Mouse (Mus musculus) heart, embryonic 13.5 days (tissue): ENCODE data around the gene Magi3. TPM values are rescaled to one million over a fixed set of nuclear protein-coding genes. Genes with fewer than 3 reads are reported as not detected.
A peak's percentile ranks its signal among the peaks of the same experiment; 100 is the strongest.

Experiments
- ATAC-seq: fragments of 200-750 bp; cut with Nextera tagmentation; 2 replicates; pipeline ENCODE4 v1.8.0; 2017; ENCODE audit warnings: moderate TSS enrichment; ENCODE audit not compliant: insufficient number of reproducible peaks, low FRiP score, low TSS enrichment; ENCODE audit errors: extremely low read depth
- H3K27ac ChIP-seq: fragments of 300-500 bp; sonication (generic); replicated peaks from 2 replicates; pipeline ENCODE4 v1.5.1; 2015; ENCODE audit warnings: moderate library complexity, mild to moderate bottlenecking, inconsistent platforms
- H3K27me3 ChIP-seq: fragments of 300-500 bp; sonication (generic); replicated peaks from 2 replicates; pipeline ENCODE4 v1.6.1; 2015; ENCODE audit warnings: mild to moderate bottlenecking, inconsistent platforms
- H3K36me3 ChIP-seq: fragments of 300-500 bp; sonication (generic); 2 replicates; pipeline ENCODE4 v1.6.1; 2015; ENCODE audit warnings: mild to moderate bottlenecking, inconsistent platforms
- H3K4me1 ChIP-seq: fragments of 300-500 bp; sonication (generic); 2 replicates; pipeline ENCODE4 v1.6.1; 2015; ENCODE audit warnings: inconsistent platforms
- H3K4me2 ChIP-seq: fragments of 300-500 bp; sonication (generic); 2 replicates; pipeline ENCODE4 v1.6.1; 2015; ENCODE audit warnings: inconsistent platforms, mild to moderate bottlenecking, moderate library complexity
- H3K4me3 ChIP-seq: fragments of 300-500 bp; sonication (generic); 2 replicates; pipeline ENCODE4 v1.5.1; 2015; ENCODE audit warnings: moderate library complexity, mild to moderate bottlenecking, inconsistent platforms
- H3K9ac ChIP-seq: fragments of 300-500 bp; sonication (generic); 2 replicates; pipeline ENCODE4 v1.6.1; 2015; ENCODE audit warnings: inconsistent platforms, mild to moderate bottlenecking, moderate library complexity
- H3K9me3 ChIP-seq: fragments of 300-500 bp; sonication (generic); 2 replicates; pipeline ENCODE4 v1.6.1; 2016; ENCODE audit warnings: inconsistent platforms
- WGBS: fragments of 180-500 bp; shearing (Covaris S2); methylation state at CpG from one replicate; pipeline ENCODE4 v1.1.7; 2015; ENCODE audit warnings: mixed read lengths; 5-methylcytosine and 5-hydroxymethylcytosine counted together
- polyA plus RNA-seq: library from polyadenylated mRNA; unstranded; fragments of >200 nt; fragmentation: Nextera tagmentation; extraction: Ambion mirVana; gene quantifications from 2 replicates; pipeline ENCODE4 v1.2.1, GENCODE M21; 2015

The Magi3 gene
- polyA plus RNA-seq: 7.4 and 7.7 TPM in 2 replicates

DNA sequence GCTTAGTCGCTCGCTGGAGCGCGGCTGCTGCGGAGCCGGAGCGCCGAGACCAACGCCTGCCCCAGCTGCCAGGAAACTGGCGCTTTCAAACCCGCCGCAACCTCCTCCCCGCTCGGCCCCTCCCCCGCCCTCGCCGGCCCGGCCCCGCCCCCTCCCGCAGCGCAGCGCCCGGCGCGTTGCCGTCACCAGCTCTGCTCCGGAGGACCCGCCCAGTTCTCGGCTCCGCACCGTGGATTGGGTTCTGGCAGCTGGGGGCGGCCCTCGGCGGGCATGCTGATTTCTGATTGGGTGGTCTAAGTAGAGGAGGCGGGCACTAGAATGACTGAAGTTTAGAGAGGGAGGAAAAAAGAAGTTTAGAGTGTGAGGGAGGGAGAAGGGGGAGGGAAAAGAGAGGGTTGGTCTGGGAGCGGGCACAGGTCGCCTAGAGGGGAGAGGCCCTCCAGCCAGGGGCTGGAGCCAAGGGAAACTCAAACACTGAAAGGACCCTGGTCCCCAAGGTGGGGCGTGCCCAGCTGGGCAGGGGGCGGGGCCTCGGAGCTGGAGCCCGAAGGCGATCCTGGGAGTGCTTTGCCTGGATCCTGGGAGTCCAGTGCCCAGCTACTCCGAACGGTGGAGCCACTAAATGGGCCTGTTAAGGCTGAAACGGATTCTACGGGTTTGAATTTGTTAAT is at the start of gene Magi3:
Gene Magi3 (minus strand): TSS at position 80 of the 671 bp plus-strand sequence.
- ATAC-seq: peak; percentile 99
- Histone ChIP-seq H3K36me3 (no peaks in the 10 kb centered on the region), H3K4me3 (peak within 1 kb of the TSS; percentile 96), H3K9ac (peak within 1 kb of the TSS; percentile 99), H3K4me2 (peak within 1 kb of the TSS; percentile 85), H3K27me3 (no peaks in the 10 kb centered on the region), H3K27ac (peak within 1 kb of the TSS; percentile 98), H3K9me3 (no peaks in the 10 kb centered on the region), H3K4me1 (peaks cover 34% of the 10 kb centered on the region)
- under 1% methylated on average over 41 of the region's 46 CpGs for WGBS

GRCm38 (mm10) chr3:104264530-104265145 is 44.5 kb upstream of the Magi3 start:
- no peaks in the 10 kb centered on the region for H3K36me3 ChIP-seq
- no peak overlapping the region for H3K4me3 ChIP-seq
- H3K9ac ChIP-seq: no peak overlapping the region
- no peaks in the 10 kb centered on the region for H3K4me1 ChIP-seq
- ATAC-seq: no peak
- H3K4me2 ChIP-seq: no peak overlapping the region
- H3K27ac ChIP-seq: no peak overlapping the region
- 72% methylated on average over 6 of the region's 6 CpGs for WGBS
- H3K27me3 ChIP-seq: no peaks in the 10 kb centered on the region
- no peaks in the 10 kb centered on the region for H3K9me3 ChIP-seq

DNA sequence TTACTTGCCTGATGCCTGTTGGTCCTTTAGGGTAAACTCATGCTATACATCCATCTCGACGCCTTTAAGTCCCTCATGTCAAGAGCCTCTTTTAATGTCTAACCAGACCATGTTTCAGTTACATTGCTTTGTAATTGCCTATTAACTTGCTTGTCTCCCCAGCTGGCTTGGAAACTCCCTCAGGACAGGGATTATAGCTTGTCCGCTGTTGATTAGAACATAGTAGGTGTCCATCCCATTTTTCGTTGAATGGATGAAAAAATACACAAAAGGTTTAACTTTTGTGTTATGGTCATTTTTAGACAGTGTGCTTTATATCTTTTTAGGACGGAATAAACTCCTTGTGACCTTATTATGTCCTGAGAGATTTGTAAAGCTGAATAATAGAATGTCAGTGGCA is 40.0 kb upstream of the Magi3 start:
- Histone ChIP-seq H3K27ac (no peak overlapping the region), H3K4me3 (no peak overlapping the region), H3K4me2 (no peak overlapping the region), H3K9ac (no peak overlapping the region), H3K27me3 (no peaks in the 10 kb centered on the region), H3K9me3 (no peaks in the 10 kb centered on the region), H3K36me3 (no peaks in the 10 kb centered on the region), H3K4me1 (no peaks in the 10 kb centered on the region)
- 86% methylated on average over 5 of the region's 5 CpGs for WGBS
- ATAC-seq: no peak

DNA sequence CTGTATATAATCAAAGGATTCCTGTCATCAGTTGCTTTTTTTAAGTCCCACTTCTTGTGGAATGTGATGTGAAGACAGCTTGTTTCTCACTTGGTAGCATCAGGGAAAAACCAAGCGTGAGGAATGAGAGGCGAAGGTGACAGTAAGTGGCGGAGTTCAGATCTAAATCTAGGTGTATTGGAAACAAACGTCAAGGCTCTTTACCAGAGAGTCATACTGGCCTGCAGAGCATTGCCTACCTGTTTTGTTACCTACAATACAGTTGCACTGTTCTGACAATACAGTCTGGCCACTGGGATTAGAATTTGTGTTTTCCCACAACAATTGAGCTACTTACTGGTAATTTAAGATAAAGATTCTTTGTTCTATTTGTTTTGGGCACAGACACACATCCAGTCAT is 39.0 kb upstream of the Magi3 start:
- Histone ChIP-seq H3K4me2 (no peak overlapping the region), H3K27me3 (no peaks in the 10 kb centered on the region), H3K9ac (no peak overlapping the region), H3K4me3 (no peak overlapping the region), H3K27ac (no peak overlapping the region), H3K36me3 (no peaks in the 10 kb centered on the region), H3K9me3 (no peaks in the 10 kb centered on the region), H3K4me1 (no peaks in the 10 kb centered on the region)
- no peak for ATAC-seq
- 53% methylated on average over 4 of the region's 4 CpGs for WGBS

- Histone ChIP-seq H3K36me3 (no peaks in the 10 kb centered on the region), H3K4me3 (no peak overlapping the region), H3K4me2 (no peak overlapping the region), H3K9ac (no peak overlapping the region), H3K27me3 (no peaks in the 10 kb centered on the region), H3K4me1 (no peaks in the 10 kb centered on the region), H3K27ac (no peak overlapping the region), H3K9me3 (no peaks in the 10 kb centered on the region)
- no peak for ATAC-seq
- 48% methylated on average over 3 of the region's 3 CpGs for WGBS
Measured at GRCm38 (mm10) chr3:104257041-104257440, 36.9 kb upstream of the Magi3 start.

- ATAC-seq: no peak
- H3K4me2 ChIP-seq: no peak overlapping the region
- H3K4me3 ChIP-seq: no peak overlapping the region
- no peaks in the 10 kb centered on the region for H3K4me1 ChIP-seq
- no peaks in the 10 kb centered on the region for H3K27me3 ChIP-seq
- no peak overlapping the region for H3K9ac ChIP-seq
- no peak overlapping the region for H3K27ac ChIP-seq
- WGBS: 47% methylated on average over 3 of the region's 3 CpGs
- no peaks in the 10 kb centered on the region for H3K9me3 ChIP-seq
- H3K36me3 ChIP-seq: no peaks in the 10 kb centered on the region
Measured at GRCm38 (mm10) chr3:104253760-104254159, 33.6 kb upstream of the Magi3 start.

- H3K9ac ChIP-seq: no peak overlapping the region
- H3K4me2 ChIP-seq: no peak overlapping the region
- no peaks in the 10 kb centered on the region for H3K9me3 ChIP-seq
- no peaks in the 10 kb centered on the region for H3K27me3 ChIP-seq
- no peak overlapping the region for H3K27ac ChIP-seq
- no peaks in the 10 kb centered on the region for H3K36me3 ChIP-seq
- WGBS: 55% methylated on average over 4 of the region's 4 CpGs
- no peaks in the 10 kb centered on the region for H3K4me1 ChIP-seq
- ATAC-seq: no peak
- no peak overlapping the region for H3K4me3 ChIP-seq
Measured at GRCm38 (mm10) chr3:104247850-104248249, 27.7 kb upstream of the Magi3 start.

- Histone ChIP-seq H3K4me2 (no peak overlapping the region), H3K36me3 (no peaks in the 10 kb centered on the region), H3K27ac (no peak overlapping the region), H3K27me3 (no peaks in the 10 kb centered on the region), H3K9me3 (no peaks in the 10 kb centered on the region), H3K4me1 (no peaks in the 10 kb centered on the region), H3K4me3 (no peak overlapping the region), H3K9ac (no peak overlapping the region)
- WGBS: 57% methylated on average over 1 of the region's 1 CpGs
- ATAC-seq: no peak
Measured at GRCm38 (mm10) chr3:104247057-104247456, 26.9 kb upstream of the Magi3 start.

- Histone ChIP-seq H3K9ac (no peak overlapping the region), H3K4me2 (no peak overlapping the region), H3K9me3 (no peaks in the 10 kb centered on the region), H3K36me3 (no peaks in the 10 kb centered on the region), H3K4me3 (no peak overlapping the region), H3K27me3 (no peaks in the 10 kb centered on the region), H3K4me1 (no peaks in the 10 kb centered on the region), H3K27ac (no peak overlapping the region)
- WGBS: 82% methylated on average over 8 of the region's 8 CpGs
- no peak for ATAC-seq
Measured at GRCm38 (mm10) chr3:104244373-104244772, 24.2 kb upstream of the Magi3 start.

DNA sequence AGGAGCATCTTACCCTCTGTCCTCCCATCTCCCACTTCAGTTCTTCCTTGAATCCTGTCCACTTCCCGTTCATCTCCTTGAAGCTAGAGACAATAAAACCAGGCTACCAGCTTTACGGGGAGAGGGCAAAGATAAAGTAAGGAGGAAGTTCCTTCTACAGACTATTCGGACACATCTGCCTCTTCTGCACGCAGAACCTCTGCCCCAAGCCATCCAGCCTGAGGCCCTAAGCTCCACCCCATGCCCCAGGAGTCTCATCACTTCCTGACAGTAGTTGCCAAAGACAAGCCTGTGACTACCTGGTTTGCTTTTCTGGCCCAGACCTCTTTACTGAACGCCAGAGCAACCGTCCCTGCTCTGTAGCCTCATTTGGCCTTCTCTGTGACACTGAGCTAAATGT is 23.8 kb upstream of the Magi3 start:
- no peak for ATAC-seq
- no peaks in the 10 kb centered on the region for H3K36me3 ChIP-seq
- no peaks in the 10 kb centered on the region for H3K9me3 ChIP-seq
- H3K27me3 ChIP-seq: no peaks in the 10 kb centered on the region
- H3K4me2 ChIP-seq: no peak overlapping the region
- no peak overlapping the region for H3K27ac ChIP-seq
- no peak overlapping the region for H3K4me3 ChIP-seq
- 73% methylated on average over 6 of the region's 6 CpGs for WGBS
- no peak overlapping the region for H3K9ac ChIP-seq
- H3K4me1 ChIP-seq: no peaks in the 10 kb centered on the region

- Histone ChIP-seq H3K4me3 (no peak overlapping the region), H3K36me3 (no peaks in the 10 kb centered on the region), H3K27ac (no peak overlapping the region), H3K9ac (no peak overlapping the region), H3K9me3 (no peaks in the 10 kb centered on the region), H3K27me3 (no peaks in the 10 kb centered on the region), H3K4me1 (no peaks in the 10 kb centered on the region), H3K4me2 (no peak overlapping the region)
- ATAC-seq: no peak
- WGBS: 83% methylated on average over 2 of the region's 2 CpGs
Measured at GRCm38 (mm10) chr3:104239785-104240184, 19.6 kb upstream of the Magi3 start.

DNA sequence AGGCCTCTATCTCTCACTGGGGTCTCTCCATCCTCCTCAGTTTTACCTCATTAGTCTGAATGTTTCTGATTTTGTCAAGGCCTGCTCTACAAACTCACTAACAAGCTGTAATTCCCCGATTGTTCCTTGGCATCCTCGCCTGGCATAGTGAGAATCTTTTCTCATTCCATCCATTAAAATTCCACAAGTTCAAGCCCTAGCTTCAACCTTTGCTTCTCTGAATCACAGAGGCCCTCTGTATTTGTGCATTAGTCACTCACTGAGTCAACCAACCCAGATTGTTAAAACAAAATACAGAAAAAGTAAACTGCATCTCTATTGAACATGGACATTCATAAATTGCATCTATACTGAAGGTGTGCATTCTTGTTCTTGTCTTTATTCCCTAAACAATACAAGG is 19.2 kb upstream of the Magi3 start:
- ATAC-seq: no peak

More for the DNA sequence above, 19.2 kb upstream of the Magi3 start:
- Histone ChIP-seq H3K36me3 (no peaks in the 10 kb centered on the region), H3K4me3 (no peak overlapping the region), H3K27ac (no peak overlapping the region), H3K27me3 (no peaks in the 10 kb centered on the region), H3K4me2 (no peak overlapping the region), H3K9me3 (no peaks in the 10 kb centered on the region), H3K4me1 (peaks cover 2% of the 10 kb centered on the region; the same call in 1 of the 2 replicates), H3K9ac (no peak overlapping the region)
- 75% methylated on average over 2 of the region's 2 CpGs for WGBS
